Mouse (Mus musculus) layer of hippocampus, adult 18-20 months (tissue): ENCODE measurements at regions not wholly inside any gene's neighbourhood (a gene's known extent, or its start where the extent isn't known, plus 50 kb on each side); places are given as distances from the start of the nearest gene placed in this dataset.

Experiments used
- DNase-seq, 2 experiments: peaks; one replicate each; pipeline ENCODE4 v3.0.0; 2022; ENCODE audit warnings: low spot score in 2 of 2

DNA sequence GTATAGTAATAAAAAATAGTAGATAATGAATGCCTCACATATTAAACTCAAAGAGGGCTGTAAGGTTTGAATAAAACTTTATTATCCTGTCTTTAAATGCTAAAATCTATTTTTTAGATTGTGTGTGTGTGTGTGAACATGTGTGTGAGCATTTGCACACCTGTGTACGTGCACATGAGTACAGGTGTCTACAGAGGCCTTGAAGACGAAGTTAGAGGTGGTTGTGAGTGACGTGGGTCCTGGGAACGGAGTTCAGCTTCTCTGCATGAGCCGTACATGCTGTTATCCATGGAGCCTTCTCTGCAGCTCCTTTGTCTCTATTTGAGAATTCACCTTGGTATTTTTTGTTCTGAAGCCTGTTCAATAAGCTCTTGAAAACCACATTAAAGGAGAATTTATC, 129.8 kb upstream of the Hmgn3 start:
- no peak for DNase-seq

DNA sequence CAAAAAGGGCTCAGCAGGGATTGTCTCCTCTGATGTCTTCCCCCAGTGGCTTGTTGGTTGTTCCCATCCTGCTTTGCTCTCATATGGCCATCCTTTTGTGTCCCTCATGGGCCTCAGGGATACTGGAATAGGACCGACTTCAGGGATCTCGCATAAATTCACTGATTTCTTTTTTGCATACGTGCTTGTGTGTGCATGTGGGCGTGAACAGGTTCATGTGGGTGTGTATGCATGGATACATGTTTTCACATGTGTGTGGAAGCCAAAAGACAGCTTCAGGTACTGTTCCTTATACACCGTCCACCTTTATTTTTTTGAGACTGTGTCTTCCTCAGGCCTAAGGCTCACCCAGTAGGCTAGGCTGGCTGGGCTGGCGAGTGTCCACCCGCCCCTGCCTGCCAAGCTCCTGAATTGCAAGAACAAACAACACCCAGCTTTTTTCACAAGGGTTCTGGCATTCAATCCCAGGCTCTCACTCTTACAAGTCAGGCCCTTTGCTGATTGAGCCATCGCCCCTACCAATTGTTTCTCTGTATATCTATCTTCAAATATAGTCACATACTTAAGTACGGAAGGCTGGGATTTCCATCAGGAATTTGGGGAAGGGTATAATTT, 127.0 kb upstream of the Hmgn3 start:
- no peak for DNase-seq

DNA sequence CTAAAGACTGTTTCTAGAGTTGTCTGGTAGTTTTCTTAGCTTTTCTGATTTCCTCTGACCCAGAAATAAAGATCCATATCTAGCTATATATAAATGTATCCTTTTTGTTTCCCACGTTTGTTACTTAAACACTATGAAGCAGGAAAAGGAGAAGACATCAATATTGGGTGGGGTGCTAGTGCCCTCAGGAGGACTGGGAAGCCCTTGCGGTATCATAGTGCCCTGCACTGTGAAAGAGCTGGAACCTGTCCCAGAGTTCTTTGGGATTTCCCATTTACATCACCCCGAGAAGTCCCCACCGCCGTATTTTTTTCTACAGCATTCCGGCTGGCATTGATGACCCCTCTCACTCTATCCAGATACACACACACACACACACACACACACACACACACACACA, 119.3 kb upstream of the Hmgn3 start:
- no peak for DNase-seq

DNA sequence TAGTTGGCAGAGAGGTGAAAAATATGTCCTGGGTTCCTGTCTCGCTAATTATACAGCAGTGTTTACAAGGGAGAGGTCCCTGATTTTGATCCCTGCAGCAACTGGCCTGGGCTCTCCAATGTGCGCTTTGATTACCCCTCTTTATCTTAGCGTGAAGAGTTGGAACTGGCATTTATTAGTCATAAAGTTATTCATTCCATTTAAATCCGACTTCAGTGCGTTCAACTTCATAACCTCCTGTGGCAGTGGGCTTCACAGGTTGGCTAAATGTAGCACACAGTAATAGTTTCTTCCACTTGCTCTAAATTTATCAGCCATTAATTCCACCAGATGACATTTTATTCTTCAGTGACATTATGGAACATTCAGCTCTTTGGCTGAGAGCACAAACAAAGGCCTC, 113.0 kb upstream of the Hmgn3 start:
- no peak for DNase-seq

DNA sequence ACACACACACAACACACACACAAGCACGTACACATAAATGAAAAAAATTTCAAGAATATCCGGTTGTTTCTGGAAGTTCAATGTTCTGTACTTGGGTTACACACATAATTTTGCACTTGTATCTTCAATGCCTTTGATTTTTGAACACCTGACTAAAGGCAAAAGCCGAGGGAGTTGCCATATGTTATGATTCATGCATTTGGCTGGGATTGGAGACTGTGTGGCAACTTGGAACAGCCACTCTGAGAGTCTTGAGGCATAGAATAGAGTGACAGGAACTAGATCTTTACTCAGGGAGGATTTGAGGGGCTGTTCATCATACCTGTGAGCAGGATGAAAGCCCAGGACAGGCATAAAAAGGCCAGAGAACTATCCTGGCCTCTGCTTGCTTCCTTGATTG, 112.5 kb upstream of the Hmgn3 start:
- peak; percentile 28 to 65 for DNase-seq

DNA sequence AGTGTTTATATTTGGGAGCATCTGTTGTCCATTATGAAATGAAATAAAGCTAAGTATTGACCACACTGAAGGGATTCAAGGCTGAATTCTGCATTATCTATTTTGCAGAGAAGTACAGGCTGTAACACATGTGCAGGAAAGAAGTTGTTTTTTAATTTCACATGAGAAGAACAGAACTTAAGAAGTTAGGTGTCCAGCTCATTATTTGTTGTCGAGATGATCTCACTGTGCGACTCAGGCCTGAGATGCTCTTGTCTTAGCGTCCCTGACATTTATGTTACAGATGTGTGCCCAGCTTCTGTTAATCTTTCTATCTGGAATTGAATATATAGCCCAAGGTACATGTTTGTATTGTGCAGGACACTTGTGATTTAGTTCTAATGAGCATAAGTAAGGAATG, 112.0 kb upstream of the Hmgn3 start:
- DNase-seq: no peak

DNA sequence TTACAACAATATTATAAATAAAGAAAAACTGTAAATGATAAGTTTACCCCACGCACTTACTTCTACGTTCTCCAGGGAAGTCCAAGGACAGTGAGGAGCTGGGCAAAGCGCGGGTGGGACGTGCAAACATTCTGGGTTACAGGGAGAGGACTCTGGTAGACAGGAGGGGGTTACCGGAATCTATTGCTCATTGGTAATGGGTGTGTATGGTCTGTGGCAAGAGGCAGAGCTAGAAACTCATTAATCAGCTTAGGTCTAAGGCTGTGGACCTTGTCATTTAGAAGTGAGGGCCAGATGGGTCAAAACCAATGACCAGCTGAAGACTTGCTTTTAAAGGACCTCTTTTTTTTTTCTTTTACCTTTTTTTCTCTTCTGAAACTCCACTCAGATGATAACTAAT, 107.9 kb upstream of the Hmgn3 start:
- DNase-seq: no peak

DNA sequence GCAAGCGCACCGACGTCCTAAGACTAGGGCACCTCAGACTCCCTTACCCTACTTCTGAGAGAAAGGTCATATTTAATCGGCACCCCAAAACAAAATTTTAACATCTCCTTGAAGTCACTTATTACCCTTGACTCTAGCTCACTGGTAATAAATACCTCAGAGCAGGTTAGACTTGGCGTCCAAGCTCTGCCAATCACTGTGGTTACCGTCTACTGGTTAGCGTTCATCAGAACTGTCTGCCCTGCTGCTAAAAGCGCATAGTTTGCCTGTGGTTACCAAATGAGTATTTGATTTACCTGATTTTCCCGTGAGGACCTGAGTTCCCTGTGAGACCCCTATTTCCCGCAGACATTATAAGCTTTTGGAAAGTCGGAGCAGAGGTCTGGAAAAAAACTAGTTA, 107.3 kb upstream of the Hmgn3 start:
- DNase-seq: no peak

DNA sequence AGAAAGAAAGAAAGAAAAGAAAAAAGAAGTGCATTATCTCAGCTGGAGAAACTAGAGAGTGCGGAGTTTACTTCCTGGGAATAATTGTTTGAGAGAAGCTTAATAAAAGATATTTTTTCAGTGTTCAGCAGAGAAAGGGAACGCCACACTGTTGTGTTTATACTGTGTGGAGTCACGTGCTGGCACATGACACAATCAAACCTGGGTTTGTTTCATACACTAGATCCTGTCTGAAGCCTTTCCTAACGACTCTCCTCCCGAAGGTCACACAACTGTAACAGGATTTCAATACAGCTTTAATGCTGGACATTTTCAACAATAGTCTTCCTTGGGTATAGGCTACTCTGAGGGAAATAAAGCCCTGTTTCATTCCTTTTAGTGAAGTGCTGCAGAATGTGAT, 105.3 kb upstream of the Hmgn3 start:
- DNase-seq: no peak

DNA sequence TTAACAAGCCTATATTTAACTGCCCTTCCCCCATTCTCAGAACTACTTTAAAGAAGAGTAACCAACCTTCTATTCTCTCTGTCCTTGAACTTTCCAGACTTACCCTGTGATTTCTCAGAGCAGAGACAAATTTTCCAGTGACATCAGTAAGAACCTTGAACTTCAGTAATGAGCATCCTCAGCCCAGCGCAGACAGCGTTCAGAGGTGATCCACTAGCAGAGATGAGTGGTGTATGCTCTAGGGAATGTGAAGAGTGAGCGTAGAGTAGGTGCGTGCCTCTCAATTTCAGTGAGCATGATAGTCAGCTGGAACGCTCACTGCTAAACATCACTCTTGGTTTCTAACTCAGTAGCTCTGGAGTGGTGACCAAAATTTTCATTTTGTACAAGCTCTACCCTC, 103.4 kb upstream of the Hmgn3 start:
- DNase-seq: no peak

DNA sequence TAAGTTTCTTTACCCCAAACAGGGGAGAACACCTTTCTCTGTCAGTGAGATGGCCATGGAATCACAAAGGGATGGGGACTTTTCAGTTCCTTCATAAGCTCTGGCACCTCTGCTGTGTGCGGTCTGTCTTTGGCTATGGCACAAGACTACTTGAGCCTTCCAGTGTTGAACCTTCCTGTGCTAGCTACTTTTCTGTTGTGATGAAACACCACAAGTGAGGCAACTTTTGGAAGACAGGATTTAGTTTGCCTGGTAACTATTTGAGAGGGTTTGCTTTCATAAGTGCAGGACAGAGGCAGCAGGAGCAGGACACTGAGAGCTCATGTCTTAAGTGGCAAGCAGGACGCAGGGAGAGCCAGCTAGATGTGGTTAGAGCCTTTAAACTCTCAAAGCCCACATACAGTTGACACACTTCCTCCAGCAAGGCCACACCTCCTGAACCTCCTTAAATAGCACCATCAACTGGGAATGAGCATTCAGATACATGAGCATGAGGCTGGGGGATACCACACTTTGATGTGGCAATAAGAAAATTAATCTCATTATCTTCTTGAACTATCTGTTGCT, 101.8 kb upstream of the Hmgn3 start:
- DNase-seq: no peak

DNA sequence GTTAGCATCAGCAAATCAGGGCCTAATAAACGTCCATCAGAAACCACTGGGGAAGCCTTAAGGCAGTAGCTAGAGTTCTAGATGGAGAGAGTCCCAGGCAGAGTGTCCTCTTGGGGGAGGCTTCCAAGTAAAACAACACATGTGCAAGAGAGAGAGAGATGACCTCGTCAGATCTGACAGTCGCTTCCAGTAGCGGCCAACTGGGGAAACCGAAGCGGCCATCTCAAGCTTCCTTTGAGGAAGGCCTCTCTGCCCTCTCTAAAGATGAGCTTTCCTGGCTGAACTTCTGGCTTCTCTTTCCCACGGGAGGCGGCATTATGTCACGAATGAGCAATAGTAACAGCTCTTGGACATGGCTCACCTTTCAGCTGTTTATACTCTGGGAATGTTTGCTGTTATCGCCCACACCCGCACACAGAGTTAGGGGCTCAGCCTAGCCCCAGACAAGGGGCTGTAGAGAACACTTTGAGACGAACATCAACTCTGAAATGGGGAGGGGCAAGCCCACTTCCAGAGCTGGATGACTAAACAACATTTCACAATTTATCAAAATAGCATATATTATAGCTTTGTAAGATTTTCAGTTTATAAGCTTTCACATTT, 100.7 kb upstream of the Hmgn3 start:
- DNase-seq: no peak

DNA sequence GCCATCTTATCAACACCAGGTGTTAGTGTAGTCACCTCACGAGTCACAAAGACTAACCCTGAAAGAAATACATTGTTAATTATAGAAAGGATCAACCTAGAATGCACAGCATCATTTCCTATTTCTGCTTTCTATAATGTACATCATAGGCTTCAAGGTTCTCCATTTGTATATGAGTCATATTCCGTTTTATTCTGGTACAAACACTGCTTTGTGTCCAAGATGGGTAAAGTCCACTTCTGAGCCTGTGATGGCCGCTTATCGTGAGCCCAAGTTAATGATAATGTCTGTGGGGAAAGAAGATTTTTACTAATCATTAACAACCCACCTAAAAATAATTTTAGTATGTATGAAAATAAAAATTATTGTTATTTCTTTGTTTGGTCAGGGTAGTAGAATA, 94.6 kb upstream of the Hmgn3 start:
- no peak for DNase-seq

DNA sequence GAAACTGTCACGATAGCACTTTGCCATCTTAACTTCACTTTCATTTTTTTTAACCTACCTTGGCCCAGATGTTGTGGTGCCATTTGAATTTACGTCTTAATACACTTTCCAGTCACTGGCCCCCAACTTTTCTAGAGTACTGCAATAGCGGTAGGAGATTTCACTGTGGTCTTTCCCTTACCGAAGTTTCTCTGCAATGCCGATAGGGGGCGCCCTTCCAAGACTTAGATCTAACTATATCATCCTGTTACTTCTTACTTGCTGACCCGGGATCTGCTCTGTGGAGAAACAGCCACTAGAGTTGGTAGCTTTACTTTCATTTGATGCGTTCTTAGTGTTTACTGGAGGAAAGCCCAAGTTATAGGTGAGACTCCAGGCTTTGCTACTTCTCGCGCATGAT, 92.6 kb upstream of the Hmgn3 start:
- no peak for DNase-seq

DNA sequence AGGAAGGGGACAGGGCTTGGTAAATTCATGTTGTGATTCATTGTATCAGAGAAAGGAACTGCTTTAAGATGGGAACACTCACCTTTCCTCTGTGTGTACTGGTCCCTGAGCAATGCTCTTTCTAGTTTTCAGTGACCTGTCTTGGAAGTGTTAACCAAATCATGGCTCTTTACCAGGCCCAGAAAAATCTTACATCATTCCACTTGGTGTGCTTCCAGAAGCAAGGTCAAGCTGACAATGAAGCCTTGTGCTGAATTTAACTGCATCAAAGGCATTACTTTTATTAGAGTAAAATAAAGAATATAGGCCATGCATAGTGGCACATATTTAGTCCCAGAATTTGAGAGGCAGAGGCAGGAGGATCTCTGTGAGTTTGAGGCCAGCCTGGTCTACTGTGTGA, 75.4 kb upstream of the Hmgn3 start:
- DNase-seq: no peak

DNA sequence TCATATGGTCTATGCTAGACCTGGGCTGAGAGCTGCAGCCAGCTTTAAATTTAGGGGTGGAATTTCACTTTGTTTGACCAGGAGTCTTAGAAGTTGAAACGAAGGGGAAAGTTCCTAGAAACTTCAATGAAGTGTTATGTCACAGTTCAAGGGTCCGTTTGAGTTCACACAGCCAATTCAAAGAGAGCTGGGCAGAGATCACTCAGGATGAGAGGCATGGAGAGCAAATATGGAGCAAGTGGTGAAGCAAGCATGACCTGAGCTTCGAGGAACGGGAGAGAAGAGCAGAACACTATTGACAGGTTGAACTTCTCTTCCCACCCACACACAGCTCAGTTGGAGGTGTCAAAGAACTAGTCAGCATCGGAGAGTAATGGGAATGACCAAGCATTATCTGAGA, 56.1 kb upstream of the Hmgn3 start:
- DNase-seq: no peak

DNA sequence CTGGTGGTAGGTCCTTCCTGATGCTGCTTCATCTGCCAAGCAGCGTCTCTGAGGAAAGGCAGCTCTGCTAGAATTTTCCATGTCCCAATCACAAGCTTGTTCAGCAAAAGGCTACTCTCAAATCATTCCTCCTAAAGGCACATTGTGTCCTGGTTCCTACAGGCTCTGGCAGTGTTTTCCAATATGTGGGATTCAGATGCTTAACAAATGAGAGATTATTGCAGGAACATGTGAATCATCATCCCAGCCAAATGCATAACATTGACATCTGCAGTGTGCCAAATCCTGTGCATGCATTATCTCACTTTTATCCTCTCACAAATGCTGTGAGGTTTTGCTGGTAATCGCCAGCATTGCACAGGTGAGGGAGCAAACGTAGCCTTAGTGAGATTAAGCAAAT, 53.3 kb upstream of the Hmgn3 start:
- DNase-seq: peak; percentile 29 to 84

DNA sequence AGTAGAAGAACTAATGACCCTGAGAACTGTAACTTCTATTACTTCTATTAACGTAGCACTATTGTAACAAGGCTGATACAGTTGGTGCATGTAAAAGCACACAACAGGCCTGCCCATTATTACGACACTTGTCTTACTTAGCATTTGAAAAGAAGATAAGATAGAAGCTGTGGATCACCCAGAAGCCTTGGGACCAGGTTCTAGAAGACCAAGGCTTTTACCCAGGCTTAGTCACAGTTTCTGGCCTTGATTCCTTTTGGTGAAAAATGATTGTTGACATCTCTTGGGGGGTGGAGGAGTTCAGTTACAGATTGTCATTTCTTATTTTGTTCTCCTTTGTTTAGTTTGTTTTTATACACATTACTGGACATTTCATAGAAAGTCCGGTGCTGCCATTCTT, 52.7 kb upstream of the Hmgn3 start:
- no peak for DNase-seq

DNA sequence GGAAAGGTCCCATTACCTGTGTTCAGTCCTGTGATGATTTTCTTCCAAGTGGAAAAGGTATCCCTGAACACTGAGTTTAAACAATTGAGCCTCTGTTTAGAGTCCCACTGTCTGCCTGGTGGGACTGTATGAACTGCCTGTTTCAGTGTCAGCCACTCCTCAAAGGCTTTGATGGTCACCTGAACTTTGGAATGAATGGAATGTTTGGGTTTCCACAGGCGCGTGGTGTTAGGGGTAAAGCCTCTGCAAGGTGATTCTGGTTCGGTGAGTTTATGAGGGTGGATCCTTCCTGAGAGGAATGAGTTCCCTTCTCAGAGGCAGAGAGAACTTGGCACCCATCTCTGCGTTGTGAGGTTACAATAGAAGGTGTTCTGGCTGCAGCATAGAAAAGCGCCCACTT, 50.5 kb upstream of the Hmgn3 start:
- DNase-seq: no peak
